Mouse (Mus musculus): ENCODE results near the gene Btbd35f5. TPM values are rescaled to one million over a fixed set of nuclear protein-coding genes. Genes with fewer than 3 reads are reported as not detected.
"Not testable (repeated sequence)": the region's sequence is repeated elsewhere in the genome, so short reads cannot be mapped to it uniquely, and the experiment has no call there.

Btbd35f5 gene
- total RNA-seq (2021): not detected

GRCm38 (mm10) chrX:32973597-32973996, at the start of gene Btbd35f5:
Btbd35f5 (plus strand) TSS chrX:32973897.
- DNase-seq; intact Hi-C loops (cut with DNase I): not testable (repeated sequence)

DNA sequence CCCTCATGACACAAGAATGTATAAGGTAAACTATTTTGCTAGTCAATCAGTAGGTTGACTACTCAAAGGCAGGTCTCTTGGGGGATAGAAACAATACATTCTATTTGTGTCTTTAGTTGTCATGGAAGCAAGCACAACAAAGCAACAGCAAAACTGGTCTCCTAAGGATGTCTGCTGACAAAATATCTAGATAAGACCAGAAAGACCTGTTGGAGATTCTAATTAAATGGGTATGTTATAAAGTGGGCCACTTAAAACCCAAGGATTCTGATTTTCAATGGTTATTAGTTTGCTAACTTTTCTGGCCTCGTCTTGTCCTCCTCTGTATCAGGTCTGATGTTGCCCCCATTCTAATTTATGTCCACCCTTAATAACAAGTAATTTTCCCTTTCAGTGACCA, 32.2 kb upstream of the Btbd35f5 start, which contains the start of gene Gm21789:
Gene Gm21789, plus strand, starts transcription at position 301 of the 400 bp plus-strand sequence.
- DNase-seq; intact Hi-C loops (cut with DNase I): not testable (repeated sequence)

Other genes with a start within 250 kb of the Btbd35f5 start
- not detected for gene Btbd35f21, start 247.8 kb upstream of the Btbd35f5 start, total RNA-seq (2021)
- not detected for gene Btbd35f30, start 79.3 kb upstream of the Btbd35f5 start, total RNA-seq (2021)
- gene Gm21789, start 32.1 kb upstream of the Btbd35f5 start, total RNA-seq (2021): not detected